Mouse (Mus musculus): ENCODE measurements around the gene Agap1. TPM values are rescaled to one million over a fixed set of nuclear protein-coding genes. Genes with fewer than 3 reads are reported as not detected.

Agap1 gene
- total RNA-seq, 2 experiments from 2014 or later: 83.4 to 86.1 TPM

GRCm38 (mm10) chr1:89456456-89456855 lies 1.9 kb downstream of the Agap1 start:
- no peak for DNase-seq (ENCODE audit: low spot score in 2 of 2)

- DNase-seq (ENCODE audit: low spot score in 2 of 2): no peak
These were observed 2.8 kb downstream of the Agap1 start for GRCm38 (mm10) chr1:89457126-89458031.

GRCm38 (mm10) chr1:89461881-89462280 lies 7.3 kb downstream of the Agap1 start:
- DNase-seq (ENCODE audit: low spot score in 2 of 2): no peak

GRCm38 (mm10) chr1:89463138-89463537 lies 8.5 kb downstream of the Agap1 start:
- DNase-seq (ENCODE audit: low spot score in 2 of 2): no peak

GRCm38 (mm10) chr1:89465417-89466002 lies 10.9 kb downstream of the Agap1 start:
- no peak for DNase-seq (ENCODE audit: low spot score in 2 of 2)

- no peak for DNase-seq (ENCODE audit: low spot score in 2 of 2)
These were observed 12.9 kb downstream of the Agap1 start for GRCm38 (mm10) chr1:89467321-89468069.

GRCm38 (mm10) chr1:89468141-89468540 lies 13.5 kb downstream of the Agap1 start:
- DNase-seq (ENCODE audit: low spot score in 2 of 2): no peak

- DNase-seq (ENCODE audit: low spot score in 2 of 2): no peak
These were observed 16.8 kb downstream of the Agap1 start for GRCm38 (mm10) chr1:89471430-89471829.

GRCm38 (mm10) chr1:89471891-89472290 lies 17.3 kb downstream of the Agap1 start:
- no peak for DNase-seq (ENCODE audit: low spot score in 2 of 2)

GRCm38 (mm10) chr1:89473946-89474345 lies 19.3 kb downstream of the Agap1 start:
- DNase-seq (ENCODE audit: low spot score in 2 of 2): no peak

GRCm38 (mm10) chr1:89474853-89475252 lies 20.2 kb downstream of the Agap1 start:
- DNase-seq (ENCODE audit: low spot score in 2 of 2): no peak

GRCm38 (mm10) chr1:89477033-89477432 lies 22.4 kb downstream of the Agap1 start:
- no peak for DNase-seq (ENCODE audit: low spot score in 2 of 2)

- DNase-seq (ENCODE audit: low spot score in 2 of 2): no peak
These were observed 24.2 kb downstream of the Agap1 start for GRCm38 (mm10) chr1:89478571-89479460.

GRCm38 (mm10) chr1:89481154-89481553 lies 26.5 kb downstream of the Agap1 start:
- DNase-seq (ENCODE audit: low spot score in 2 of 2): no peak

GRCm38 (mm10) chr1:89482812-89483211 lies 28.2 kb downstream of the Agap1 start:
- no peak for DNase-seq (ENCODE audit: low spot score in 2 of 2)

GRCm38 (mm10) chr1:89486891-89487290 lies 32.3 kb downstream of the Agap1 start:
- no peak for DNase-seq (ENCODE audit: low spot score in 2 of 2)

- DNase-seq (ENCODE audit: low spot score in 2 of 2): no peak
These were observed 34.7 kb downstream of the Agap1 start for GRCm38 (mm10) chr1:89489111-89489971.

GRCm38 (mm10) chr1:89493177-89493576 lies 38.6 kb downstream of the Agap1 start:
- no peak for DNase-seq (ENCODE audit: low spot score in 2 of 2)

GRCm38 (mm10) chr1:89494816-89495215 lies 40.2 kb downstream of the Agap1 start:
- DNase-seq (ENCODE audit: low spot score in 2 of 2): no peak

GRCm38 (mm10) chr1:89496204-89496603 lies 41.6 kb downstream of the Agap1 start:
- DNase-seq (ENCODE audit: low spot score in 2 of 2): no peak

All from gastrocnemius, postnatal 4 days (tissue).